Mouse (Mus musculus) thymus, postnatal 36 days (tissue): ENCODE measurements around the gene Gadd45g.
A peak's percentile ranks its signal among the peaks of the same experiment; 100 is the strongest.
"Not testable (repeated sequence)": the region's sequence is repeated elsewhere in the genome, so short reads cannot be mapped to it uniquely, and the experiment has no call there.

Source experiments
- DNase-seq, 2 experiments: peaks; one replicate each; pipeline ENCODE4 v3.0.0; 2022; ENCODE audit warnings: mixed read lengths in 2 of 2

Gene Gadd45g

DNA sequence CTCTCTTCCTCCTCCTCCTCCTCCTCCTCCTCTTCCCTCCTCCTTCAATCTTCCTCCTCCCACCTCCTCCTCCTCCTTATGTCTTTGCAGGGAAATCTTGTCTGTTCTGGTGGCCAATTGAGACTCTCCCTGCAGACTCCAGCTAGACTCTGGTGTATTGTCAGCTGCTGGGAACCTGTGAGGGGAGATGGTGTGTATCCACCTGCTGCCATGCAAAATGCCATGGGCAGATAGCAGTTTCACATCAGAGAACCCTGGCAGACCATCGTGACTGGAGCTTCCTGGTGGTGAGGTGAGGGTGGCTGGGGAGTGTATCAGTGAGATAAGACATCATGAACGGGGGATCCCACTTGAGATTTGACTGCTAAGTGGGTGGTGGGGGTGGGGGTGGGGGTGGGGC, 12.0 kb upstream of the Gadd45g start:
- no peak for DNase-seq

- DNase-seq = not testable (repeated sequence)
These were observed 11.3 kb upstream of the Gadd45g start for GRCm38 (mm10) chr13:51835208-51835607.

DNA sequence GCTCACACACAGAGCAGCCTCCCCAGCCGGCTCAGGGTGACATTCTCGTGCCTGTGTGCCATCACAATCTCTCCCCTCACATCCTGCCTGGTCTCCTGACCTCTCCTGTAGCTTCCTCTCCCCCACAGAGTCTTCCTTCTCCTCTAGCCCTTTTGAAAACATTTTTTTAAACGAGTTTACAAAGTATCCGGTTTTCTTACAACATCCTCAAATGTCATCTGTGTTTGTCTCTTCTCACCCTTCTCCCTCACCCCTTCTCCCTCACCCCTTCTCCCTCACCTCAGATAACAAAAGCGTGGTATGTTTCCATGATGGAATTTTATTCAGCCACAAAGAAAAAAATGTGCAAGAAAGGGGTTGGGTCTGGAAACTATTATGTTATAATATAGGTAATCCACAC, 9.1 kb upstream of the Gadd45g start:
- no peak for DNase-seq

- no peak for DNase-seq
These were observed 7.0 kb upstream of the Gadd45g start for GRCm38 (mm10) chr13:51839250-51840026.

GRCm38 (mm10) chr13:51840702-51841101, 5.8 kb upstream of the Gadd45g start:
- DNase-seq = no peak

DNA sequence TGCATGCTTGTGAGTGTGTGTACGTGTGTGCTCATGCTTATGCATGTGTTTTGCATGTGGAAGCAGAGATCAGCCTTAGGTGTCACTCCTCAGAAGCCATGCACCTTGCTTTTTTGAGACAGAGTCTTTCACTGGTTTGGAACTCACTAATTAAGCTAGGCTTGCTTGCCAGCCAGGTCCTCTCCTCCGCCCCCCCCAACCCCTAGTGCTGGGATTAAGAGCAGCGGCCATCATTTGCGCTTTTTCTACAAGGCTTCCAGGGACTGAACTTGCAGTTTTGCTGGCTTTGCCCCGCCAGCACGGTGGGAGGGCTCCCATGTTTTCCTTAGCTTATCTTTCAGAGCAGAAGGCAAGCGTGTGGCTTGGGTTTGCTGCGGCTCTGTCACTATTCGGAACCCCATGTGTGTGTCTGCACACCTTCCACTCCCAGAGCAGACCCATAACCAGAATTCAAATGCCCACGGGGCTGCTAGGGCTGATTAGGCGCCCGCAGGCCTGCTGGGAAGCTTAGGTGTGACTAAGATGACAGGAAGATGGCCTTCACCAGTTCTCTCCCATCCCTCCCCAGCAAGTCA, 4.8 kb upstream of the Gadd45g start:
- DNase-seq = no peak

DNA sequence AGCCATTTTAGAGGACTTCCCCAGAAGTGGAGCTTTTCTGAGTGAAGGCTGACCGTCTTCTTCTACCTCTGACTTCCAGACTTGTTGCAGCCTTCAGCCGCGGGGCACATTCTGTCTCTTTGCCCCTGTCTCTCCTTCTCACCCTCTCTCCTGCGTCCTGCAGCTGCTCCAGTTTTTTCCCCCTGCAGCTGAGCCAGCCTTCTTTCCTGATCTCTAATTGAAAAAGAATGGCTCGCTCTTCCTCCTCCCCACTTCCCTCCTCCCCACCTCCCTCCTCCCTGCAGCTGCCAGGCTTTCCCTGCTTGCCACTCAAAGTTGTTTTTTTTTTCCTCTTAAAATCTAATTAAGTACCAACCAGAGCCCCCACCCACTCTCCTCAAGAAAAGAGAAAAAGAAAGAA, 4.3 kb upstream of the Gadd45g start:
- DNase-seq = no peak

GRCm38 (mm10) chr13:51842773-51843172, 3.7 kb upstream of the Gadd45g start:
- no peak for DNase-seq

- no peak for DNase-seq
These were observed 3.2 kb upstream of the Gadd45g start for GRCm38 (mm10) chr13:51843298-51843697.

DNA sequence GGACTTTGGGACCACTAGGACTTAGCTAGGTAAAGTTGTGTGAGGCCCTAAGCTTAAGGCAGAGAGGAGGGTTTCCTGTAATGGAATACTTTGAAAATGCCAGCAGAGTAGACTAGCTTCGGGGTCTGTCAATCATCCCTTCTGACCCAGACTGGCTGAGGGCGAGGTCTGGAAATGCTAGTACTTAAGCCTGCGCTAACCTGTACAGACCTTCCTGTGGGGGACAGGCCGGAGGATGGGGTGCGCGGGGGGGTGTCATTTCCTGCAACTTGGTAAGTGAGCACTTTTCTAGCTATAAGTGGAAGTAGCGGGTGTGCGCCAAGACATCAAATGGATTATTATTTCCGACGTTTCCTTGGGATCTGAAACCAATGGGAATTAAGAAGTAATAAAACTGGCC, 2.4 kb upstream of the Gadd45g start:
- no peak for DNase-seq

DNA sequence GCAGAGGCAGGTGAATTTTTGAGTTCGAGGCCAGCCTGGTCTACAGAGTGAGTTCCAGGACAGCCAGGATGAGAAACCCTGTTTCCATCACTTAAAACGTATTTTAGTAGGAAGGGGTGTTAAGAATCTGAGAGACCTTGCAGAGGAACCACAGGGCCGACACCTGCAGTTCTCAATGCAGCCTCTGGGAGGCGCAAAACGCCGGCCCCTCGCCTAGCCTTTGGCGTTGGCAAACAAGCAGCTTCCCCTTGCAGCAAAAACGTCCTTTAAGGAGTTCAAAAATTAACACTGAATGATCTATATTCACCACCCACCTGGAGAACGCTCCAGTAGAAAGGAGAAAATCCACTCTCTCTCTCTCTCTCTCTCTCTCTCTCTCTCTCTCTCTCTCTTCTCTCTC, 1.8 kb upstream of the Gadd45g start:
- peak; percentile 73 to 76 for DNase-seq

DNA sequence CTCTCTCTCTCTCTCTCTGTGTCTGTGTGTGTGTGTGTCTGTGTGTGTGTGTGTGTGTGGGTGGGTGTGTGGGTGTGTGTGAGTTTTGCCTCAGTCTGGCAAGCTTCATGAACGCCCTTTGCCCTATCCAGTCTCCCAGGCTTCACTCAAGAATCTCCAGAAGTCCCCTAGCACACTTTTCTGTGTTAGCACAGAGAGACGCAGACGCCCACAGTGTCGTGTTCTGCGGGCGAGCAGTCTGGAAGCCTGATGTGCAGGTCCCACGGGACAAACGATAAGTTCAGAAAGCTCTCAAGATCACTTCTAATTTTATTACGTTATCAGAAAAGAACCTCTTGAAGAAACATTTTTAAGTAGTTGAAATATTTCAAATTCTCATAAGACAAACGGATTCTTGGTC, 1.4 kb upstream of the Gadd45g start:
- DNase-seq = peak in 1 of 2 experiments; percentile 18

- peak; percentile 90 to 91 for DNase-seq
These were observed 787 bp upstream of the Gadd45g start for GRCm38 (mm10) chr13:51845591-51846191.

DNA sequence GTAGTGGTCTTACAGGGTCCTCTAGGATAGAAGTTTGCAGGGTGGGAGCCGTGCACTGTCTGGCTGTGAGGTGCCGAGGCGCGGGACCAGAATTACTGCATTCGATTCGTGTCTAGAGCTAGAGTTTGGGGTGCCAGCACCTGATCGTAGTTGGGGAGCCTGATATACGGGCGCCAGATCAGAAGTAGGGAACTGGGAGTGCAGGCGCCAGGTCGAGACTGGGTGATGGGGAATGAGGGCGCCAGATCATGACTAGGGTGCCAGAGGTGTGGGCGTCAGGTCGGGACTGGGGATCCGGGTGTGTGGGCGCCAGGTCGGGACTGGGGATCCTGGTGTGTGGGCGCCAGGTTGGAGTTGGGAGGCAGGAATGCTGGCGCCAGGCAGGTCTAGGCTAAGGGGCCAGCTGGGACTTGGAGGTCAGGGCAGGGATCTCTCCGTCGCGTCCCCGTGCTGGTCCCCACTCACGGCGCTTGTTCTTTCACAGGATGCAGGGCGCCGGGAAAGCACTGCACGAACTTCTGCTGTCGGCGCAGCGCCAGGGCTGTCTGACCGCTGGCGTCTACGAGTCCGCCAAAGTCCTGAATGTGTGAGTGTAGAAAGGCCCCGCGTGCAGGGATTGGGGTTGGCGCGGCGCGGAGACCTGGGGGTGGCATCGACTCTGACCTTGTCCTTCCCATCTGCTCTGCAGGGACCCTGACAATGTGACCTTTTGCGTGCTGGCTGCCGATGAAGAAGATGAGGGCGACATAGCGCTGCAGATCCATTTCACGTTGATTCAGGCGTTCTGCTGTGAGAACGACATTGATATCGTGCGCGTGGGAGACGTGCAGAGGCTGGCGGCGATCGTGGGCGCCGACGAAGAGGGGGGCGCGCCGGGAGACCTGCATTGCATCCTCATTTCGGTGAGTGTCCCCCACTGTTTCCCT, 653 bp downstream of the Gadd45g start:
- DNase-seq = peak; percentile 58 to 60

DNA sequence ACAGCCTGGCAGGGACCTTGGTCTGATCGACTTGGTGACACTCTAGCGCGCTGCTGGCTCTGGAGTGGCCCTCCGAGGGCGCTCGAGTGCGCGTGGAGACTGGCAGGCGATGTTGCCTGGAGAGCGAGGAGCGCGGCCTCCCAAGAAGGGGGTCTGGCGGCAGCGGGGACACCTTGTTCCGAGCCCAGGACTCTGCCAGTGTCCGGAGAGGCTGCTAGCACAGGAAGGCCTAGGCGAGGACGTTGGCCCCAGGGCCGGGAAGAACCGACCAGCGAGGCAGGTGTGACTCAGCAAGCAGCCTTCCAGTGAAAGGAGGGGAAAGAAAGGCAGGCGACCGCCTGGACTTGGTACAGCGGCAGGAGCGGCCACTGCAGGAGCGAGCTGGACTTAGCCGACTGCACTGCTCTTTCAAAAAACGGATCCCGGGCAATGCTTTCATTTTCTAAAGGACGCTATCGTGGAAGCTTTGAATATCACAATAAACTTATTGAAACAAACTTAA, 1.6 kb downstream of the Gadd45g start:
- DNase-seq = peak; percentile 83 to 84

DNA sequence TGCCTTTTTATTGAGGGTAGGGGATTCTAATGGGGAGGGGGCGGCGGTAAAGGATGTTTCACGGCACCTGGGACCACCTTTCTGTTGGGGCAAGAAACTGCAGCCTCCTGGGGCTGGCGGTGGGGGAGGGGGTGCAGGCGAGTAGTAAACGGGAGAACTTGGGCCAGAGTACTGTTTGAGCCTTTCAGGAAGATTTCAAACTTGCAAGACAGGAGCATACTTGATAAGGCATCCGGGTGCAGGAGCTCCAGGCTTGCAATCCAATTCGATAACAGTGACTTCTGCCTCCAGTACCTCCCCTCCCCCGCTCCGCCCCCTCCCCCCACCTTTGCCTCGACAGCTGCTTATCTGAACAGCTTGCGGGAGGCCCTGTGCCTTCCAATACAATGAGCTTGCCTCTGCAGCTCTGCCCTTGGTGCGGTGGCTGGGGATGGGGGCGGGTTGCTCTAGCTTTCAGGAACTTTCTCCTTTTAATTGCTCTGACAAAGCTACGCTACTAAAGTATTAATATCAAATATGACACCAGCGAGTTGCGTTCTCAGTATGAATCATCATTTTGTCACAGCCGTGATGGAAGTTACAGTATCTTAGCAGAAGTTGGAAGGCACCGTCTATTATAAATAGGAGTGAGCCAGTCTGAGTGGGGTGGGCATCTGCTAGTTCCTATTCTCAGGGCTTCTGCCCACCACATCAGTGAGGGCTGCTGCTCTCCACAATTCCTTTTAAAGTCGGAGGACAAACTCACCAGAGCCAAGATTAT, 2.2 kb downstream of the Gadd45g start:
- DNase-seq = peak; percentile 45 to 55

GRCm38 (mm10) chr13:51849241-51850033, 3.0 kb downstream of the Gadd45g start:
- no peak for DNase-seq

GRCm38 (mm10) chr13:51850565-51850964, 4.1 kb downstream of the Gadd45g start:
- DNase-seq = no peak

DNA sequence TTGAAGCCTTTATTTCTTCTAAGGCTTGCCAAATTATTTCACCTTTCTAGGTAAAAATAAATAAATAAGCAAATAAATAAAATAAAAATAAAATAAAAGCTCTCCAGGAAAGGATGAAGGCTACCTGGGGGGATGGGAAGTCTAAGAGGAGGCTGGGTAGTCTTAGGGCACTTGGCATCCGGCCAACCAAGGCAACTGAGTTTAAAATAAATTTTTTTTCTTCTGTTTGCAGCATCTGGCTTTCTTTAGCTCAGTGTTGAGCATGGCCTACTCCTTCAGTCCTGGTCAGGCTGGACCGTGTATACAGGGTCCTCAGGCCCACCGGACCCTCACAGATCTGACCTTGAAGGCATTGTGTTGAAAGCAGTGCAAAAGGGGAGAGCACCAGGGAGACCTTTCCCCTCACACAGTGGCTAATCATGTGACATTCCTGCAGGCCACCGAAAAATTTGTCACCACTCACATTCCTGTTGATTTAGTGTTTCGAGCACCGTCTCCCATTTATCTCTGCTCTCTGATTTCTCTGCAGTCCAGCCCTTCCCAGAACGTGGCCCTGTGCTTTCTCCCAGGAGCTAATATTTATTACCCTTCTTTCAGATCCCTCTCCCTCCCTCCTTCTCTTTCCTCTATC, 6.2 kb downstream of the Gadd45g start:
- DNase-seq = no peak
